Mouse (Mus musculus) stomach, postnatal 0 days (tissue): ENCODE results near the gene Dlgap1.

Experiments used
- CTCF ChIP-seq: IDR thresholded peaks from 2 replicates; pipeline ENCODE4 v1.5.1; 2016; ENCODE audit warnings: antibody characterized with exemption, low read depth, mild to moderate bottlenecking, moderate library complexity
- EP300 ChIP-seq: optimal IDR thresholded peaks from 2 replicates; pipeline ENCODE3; 2016; ENCODE audit warnings: antibody characterized with exemption

GRCm38 (mm10) chr17:70034862-70035261 lies 66.0 kb downstream of the Dlgap1 start:
- no peak for TF ChIP-seq CTCF
- no peak for TF ChIP-seq EP300
